Mouse (Mus musculus): Measurements from ENCODE around the gene Itgb3bp.

Itgb3bp gene

GRCm38 (mm10) chr4:99929613-99930517, at the start of gene Itgb3bp:
Gene Itgb3bp (minus strand): TSS chr4:99929813.
- peak; percentile 80 for DNase-seq

- DNase-seq = no peak
Measured at GRCm38 (mm10) chr4:99979326-99979725, 49.7 kb upstream of the Itgb3bp start.

GRCm38 (mm10) chr4:99974375-99974774, 44.8 kb upstream of the Itgb3bp start:
- DNase-seq = no peak

- no peak for DNase-seq
Measured at GRCm38 (mm10) chr4:99973931-99974330, 44.3 kb upstream of the Itgb3bp start.

- no peak for DNase-seq
Measured at GRCm38 (mm10) chr4:99972886-99973285, 43.3 kb upstream of the Itgb3bp start.

GRCm38 (mm10) chr4:99970097-99970496, 40.5 kb upstream of the Itgb3bp start:
- DNase-seq = peak; percentile 18

- peak; percentile 19 for DNase-seq
Measured at GRCm38 (mm10) chr4:99969328-99969727, 39.7 kb upstream of the Itgb3bp start.

GRCm38 (mm10) chr4:99966555-99966954, 36.9 kb upstream of the Itgb3bp start:
- DNase-seq = no peak

GRCm38 (mm10) chr4:99959308-99959707, 29.7 kb upstream of the Itgb3bp start:
- DNase-seq = no peak

- no peak for DNase-seq
Measured at GRCm38 (mm10) chr4:99958084-99958815, 28.6 kb upstream of the Itgb3bp start.

GRCm38 (mm10) chr4:99957186-99957585, 27.6 kb upstream of the Itgb3bp start:
- DNase-seq = no peak

GRCm38 (mm10) chr4:99955396-99955795, 25.8 kb upstream of the Itgb3bp start:
- DNase-seq = no peak

GRCm38 (mm10) chr4:99953904-99954303, 24.3 kb upstream of the Itgb3bp start:
- DNase-seq = no peak

- no peak for DNase-seq
Measured at GRCm38 (mm10) chr4:99947896-99948295, 18.3 kb upstream of the Itgb3bp start.

- no peak for DNase-seq
Measured at GRCm38 (mm10) chr4:99947192-99947591, 17.6 kb upstream of the Itgb3bp start.

GRCm38 (mm10) chr4:99946516-99946915, 16.9 kb upstream of the Itgb3bp start:
- no peak for DNase-seq

- DNase-seq = no peak
Measured at GRCm38 (mm10) chr4:99945011-99945410, 15.4 kb upstream of the Itgb3bp start.

- DNase-seq = no peak
Measured at GRCm38 (mm10) chr4:99944606-99945005, 15.0 kb upstream of the Itgb3bp start.

- no peak for DNase-seq
Measured at GRCm38 (mm10) chr4:99941655-99942414, 12.2 kb upstream of the Itgb3bp start.

- no peak for DNase-seq
Measured at GRCm38 (mm10) chr4:99939711-99940505, 10.3 kb upstream of the Itgb3bp start.

GRCm38 (mm10) chr4:99936278-99936677, 6.7 kb upstream of the Itgb3bp start:
- no peak for DNase-seq

- DNase-seq = no peak
Measured at GRCm38 (mm10) chr4:99934859-99935258, 5.2 kb upstream of the Itgb3bp start.
